Mouse (Mus musculus) bone marrow macrophage, adult 2 months (primary cell): Measurements from ENCODE around the gene 1700024G13Rik. TPM values are rescaled to one million over a fixed set of nuclear protein-coding genes. Genes with fewer than 3 reads are reported as not detected.
"Not testable (repeated sequence)": the region's sequence is repeated elsewhere in the genome, so short reads cannot be mapped to it uniquely, and the experiment has no call there.

Source experiments
- H3K27ac ChIP-seq: 2 replicates; pipeline ENCODE4 v1.5.1; 2012; ENCODE audit warnings: low read depth, low read length; ENCODE audit not compliant: insufficient read depth
- H3K4me1 ChIP-seq: 2 replicates; pipeline ENCODE4 v1.6.1; 2012; ENCODE audit warnings: low read length; ENCODE audit not compliant: control insufficient read depth, insufficient read depth
- H3K4me3 ChIP-seq: 2 replicates; pipeline ENCODE4 v1.5.1; 2012; ENCODE audit warnings: mild to moderate bottlenecking, low read length, moderate library complexity; ENCODE audit not compliant: insufficient read depth
- CTCF ChIP-seq: IDR thresholded peaks from 2 replicates; pipeline ENCODE4 v1.5.1; 2012; ENCODE audit warnings: low read depth, mild to moderate bottlenecking, low read length, moderate library complexity
- POLR2A ChIP-seq: IDR thresholded peaks from 2 replicates; pipeline ENCODE4 v1.6.1; 2012; ENCODE audit warnings: mild to moderate bottlenecking, low read depth, low read length, borderline replicate concordance
- polyA plus RNA-seq: library from polyadenylated mRNA; stranded (reverse); fragments of >200 nt; gene quantifications from 2 replicates; pipeline ENCODE4 v1.2.4, GENCODE M21; 2012; ENCODE audit not compliant: missing spikeins, insufficient read depth, insufficient read length

1700024G13Rik gene
- polyA plus RNA-seq, 1 experiment, result not detected

DNA sequence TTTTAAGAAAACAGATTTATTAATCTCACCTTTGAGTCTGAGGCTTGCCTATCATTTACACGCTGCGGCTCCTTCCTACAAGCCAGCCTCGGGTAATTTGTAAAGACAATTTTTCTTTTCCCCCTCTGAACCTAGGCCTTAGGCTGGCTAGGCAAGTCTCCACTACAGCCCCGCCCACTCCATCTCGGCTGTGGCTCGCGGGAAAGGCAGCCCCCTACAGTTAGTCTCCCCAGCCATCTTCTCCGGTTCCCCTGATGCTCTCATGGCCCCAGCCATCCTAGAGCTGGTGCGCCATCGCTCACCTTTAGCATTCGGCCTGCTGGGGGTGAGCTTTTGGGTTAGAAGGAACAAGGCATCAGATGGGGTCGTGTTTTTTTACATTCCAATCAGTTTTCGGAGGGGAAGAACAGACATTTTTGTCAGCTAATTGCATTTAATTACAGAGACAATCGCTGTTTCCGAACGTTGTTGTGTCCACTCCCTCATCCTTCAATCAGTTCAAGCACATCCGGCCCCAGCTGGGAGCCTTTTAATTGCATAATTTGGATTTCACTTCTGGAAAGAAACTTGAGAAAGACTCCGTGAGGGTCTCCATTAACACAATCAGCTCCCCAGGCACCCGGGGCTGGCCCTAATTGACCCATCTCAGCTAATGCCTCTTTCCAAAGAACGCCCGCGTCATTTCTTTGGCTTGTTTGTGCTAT, 8.6 kb downstream of the 1700024G13Rik start:
- Histone ChIP-seq H3K4me1 (no peaks in the 10 kb centered on the region), H3K27ac (no peak overlapping the region), H3K4me3 (no peak overlapping the region)
- TF ChIP-seq POLR2A (no peak), CTCF (no peak)

- no peak overlapping the region for H3K4me3 ChIP-seq
- H3K4me1 ChIP-seq, result no peaks in the 10 kb centered on the region
- H3K27ac ChIP-seq, result no peak overlapping the region
- TF ChIP-seq POLR2A (no peak), CTCF (no peak)
These were observed 15.7 kb downstream of the 1700024G13Rik start for GRCm38 (mm10) chr14:32372510-32372909.

DNA sequence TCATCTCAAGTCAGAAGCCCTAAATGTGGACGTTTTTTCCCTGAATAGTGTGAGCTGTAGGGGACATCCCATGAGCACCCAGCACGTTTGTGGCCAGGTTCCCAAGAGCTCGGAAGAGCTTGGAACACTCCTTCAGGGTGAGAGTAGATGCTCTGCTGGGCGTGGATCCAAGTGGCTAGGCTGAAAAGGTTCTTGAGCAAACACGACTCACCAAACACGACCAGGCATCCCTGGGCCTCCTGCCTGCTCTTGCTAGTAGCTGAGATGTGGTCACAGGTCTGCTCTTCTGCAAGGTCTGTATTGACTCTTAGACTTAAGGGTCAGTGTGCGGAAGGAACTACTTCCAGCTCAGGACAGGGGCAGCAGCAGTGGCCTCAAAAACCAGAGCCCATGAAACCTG, 18.4 kb downstream of the 1700024G13Rik start:
- H3K4me3 ChIP-seq, result no peak overlapping the region
- TF ChIP-seq CTCF (no peak), POLR2A (no peak)
- no peak overlapping the region for H3K27ac ChIP-seq
- no peaks in the 10 kb centered on the region for H3K4me1 ChIP-seq

- TF ChIP-seq CTCF (no peak), POLR2A (no peak)
- H3K27ac ChIP-seq, result no peak overlapping the region
- H3K4me3 ChIP-seq, result no peak overlapping the region
- no peaks in the 10 kb centered on the region for H3K4me1 ChIP-seq
These were observed 23.8 kb downstream of the 1700024G13Rik start for GRCm38 (mm10) chr14:32364359-32364758.

GRCm38 (mm10) chr14:32351181-32351920, 36.8 kb downstream of the 1700024G13Rik start:
- not testable (repeated sequence) for H3K4me1 ChIP-seq, H3K27ac ChIP-seq, H3K4me3 ChIP-seq

- Histone ChIP-seq H3K4me1 (no peaks in the 10 kb centered on the region), H3K27ac (no peak overlapping the region), H3K4me3 (no peak overlapping the region)
- TF ChIP-seq CTCF (no peak), POLR2A (no peak)
These were observed 40.9 kb downstream of the 1700024G13Rik start for GRCm38 (mm10) chr14:32347307-32347706.

DNA sequence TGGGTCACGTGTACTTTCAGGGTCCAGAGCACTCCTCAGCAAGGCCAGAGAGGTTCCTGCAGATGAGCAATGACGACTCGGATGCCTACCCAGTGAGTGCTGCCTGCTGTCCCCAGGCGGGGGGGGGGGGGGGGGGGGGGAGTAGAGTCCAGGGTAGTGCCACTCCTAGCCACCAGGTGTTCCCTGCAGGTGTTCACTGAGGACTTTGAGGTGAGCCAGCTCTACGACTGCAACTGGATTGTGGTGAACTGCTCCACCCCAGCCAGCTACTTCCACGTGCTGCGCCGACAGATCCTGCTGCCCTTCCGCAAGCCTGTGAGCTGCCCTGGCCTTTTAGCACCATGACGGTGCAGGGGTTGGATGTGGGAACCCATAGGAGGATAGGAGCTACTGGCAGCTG, 43.5 kb downstream of the 1700024G13Rik start:
- Histone ChIP-seq H3K4me3 (no peak overlapping the region), H3K27ac (no peak overlapping the region), H3K4me1 (0 out of 2 replicates have a peak, but pooled peaks cover 4% of the 10 kb centered on the region)
- no peak for TF ChIP-seq CTCF

GRCm38 (mm10) chr14:32344176-32344575, 44.0 kb downstream of the 1700024G13Rik start:
- TF ChIP-seq CTCF, result no peak
- TF ChIP-seq POLR2A, result no peak

GRCm38 (mm10) chr14:32341823-32342222, 46.4 kb downstream of the 1700024G13Rik start:
- Histone ChIP-seq H3K4me1 (0 out of 2 replicates have a peak, but pooled peaks cover 4% of the 10 kb centered on the region), H3K4me3 (no peak overlapping the region), H3K27ac (no peak overlapping the region)
- TF ChIP-seq POLR2A, result no peak
- no peak for TF ChIP-seq CTCF

More at GRCm38 (mm10) chr14:32344176-32344575, 44.0 kb downstream of the 1700024G13Rik start:
- Histone ChIP-seq H3K4me1 (0 out of 2 replicates have a peak, but pooled peaks cover 4% of the 10 kb centered on the region), H3K4me3 (no peak overlapping the region), H3K27ac (no peak overlapping the region)

- H3K4me3 ChIP-seq, result no peak overlapping the region
- H3K27ac ChIP-seq, result no peak overlapping the region
- TF ChIP-seq CTCF (no peak), POLR2A (no peak)
- 0 out of 2 replicates have a peak, but pooled peaks cover 4% of the 10 kb centered on the region for H3K4me1 ChIP-seq
These were observed 51.6 kb downstream of the 1700024G13Rik start for GRCm38 (mm10) chr14:32336547-32336946.
